Mouse (Mus musculus): ENCODE measurements around the gene Dbp. TPM values are rescaled to one million over a fixed set of nuclear protein-coding genes. Genes with fewer than 3 reads are reported as not detected.

Gene Dbp
- polyA plus RNA-seq (2012; rRNA removed) = 0.67 TPM in 2 replicates

GRCm38 (mm10) chr7:45704730-45705442 lies at the start of gene Dbp:
Gene Dbp (plus strand): TSS chr7:45705088.

DNA sequence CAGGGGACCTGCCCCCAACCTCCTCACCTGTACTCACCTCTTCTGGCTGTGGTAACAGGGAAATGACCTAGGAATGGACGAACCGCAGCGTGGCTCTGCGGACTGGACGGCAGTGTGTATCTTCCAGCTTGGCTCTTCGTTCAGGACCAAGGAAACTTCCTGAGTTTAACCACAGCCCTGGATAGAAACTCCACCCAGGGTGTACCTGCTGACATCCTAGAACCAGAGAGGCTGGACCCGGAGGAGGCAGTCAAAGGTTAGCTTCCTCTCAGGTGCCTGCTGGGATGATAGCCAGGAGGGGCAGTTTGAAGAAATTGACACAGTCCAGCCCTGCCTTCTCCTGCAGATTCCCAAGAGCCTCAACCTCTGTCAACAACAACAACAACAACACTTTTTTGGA lies 38.7 kb upstream of the Dbp start, which contains the start of gene Fut2:
TSS of gene Fut2 (minus strand) at position 234 of the 400 bp plus-strand sequence.

GRCm38 (mm10) chr7:45683396-45684050 lies 21.4 kb upstream of the Dbp start, which contains the start of gene Ntn5:
Gene Ntn5 (plus strand): TSS chr7:45684022.

GRCm38 (mm10) chr7:45693921-45694591 lies 10.8 kb upstream of the Dbp start, which contains the start of gene Sec1:
Gene Sec1 (minus strand): TSS chr7:45694402.

GRCm38 (mm10) chr7:45699523-45700141 lies 5.3 kb upstream of the Dbp start, which contains the start of gene Car11:
Gene Car11 (plus strand): TSS chr7:45699843.

DNA sequence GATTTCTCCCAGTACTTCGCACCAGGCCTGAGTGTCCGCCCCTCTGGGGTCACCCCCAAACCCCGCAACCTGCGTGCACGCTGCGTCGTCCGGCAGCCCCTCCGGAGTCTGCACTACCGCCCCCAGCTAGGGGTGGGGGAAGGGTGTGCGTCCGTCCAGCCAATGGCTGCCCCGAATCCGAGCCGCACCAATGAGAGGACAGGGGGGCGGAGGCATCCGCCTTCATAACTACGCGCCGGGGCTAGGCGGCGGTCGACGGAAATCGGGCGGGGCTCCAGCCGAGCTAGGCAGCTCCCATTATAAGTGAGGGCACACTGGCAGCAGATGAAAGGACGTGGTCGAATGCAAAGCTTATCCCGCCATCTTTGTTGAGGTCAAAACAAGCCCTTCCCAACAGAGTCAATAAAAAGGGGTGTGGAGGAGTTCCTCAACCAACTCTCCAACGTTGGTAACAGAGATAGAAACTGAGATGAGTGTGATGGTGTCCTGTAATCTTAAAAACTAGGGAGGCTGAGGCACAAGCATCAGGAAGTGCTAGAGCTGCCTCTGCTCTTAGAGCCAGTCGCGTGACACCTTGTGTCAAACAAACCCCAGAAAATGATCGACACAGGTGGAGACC lies 10.3 kb downstream of the Dbp start, which contains the start of gene Rpl18:
TSS of gene Rpl18 (plus strand) at position 368 of the 619 bp plus-strand sequence.

GRCm38 (mm10) chr7:45717918-45718297 lies 13.0 kb downstream of the Dbp start, which contains the start of gene Sphk2:
Gene Sphk2 (minus strand): TSS chr7:45718002.

DNA sequence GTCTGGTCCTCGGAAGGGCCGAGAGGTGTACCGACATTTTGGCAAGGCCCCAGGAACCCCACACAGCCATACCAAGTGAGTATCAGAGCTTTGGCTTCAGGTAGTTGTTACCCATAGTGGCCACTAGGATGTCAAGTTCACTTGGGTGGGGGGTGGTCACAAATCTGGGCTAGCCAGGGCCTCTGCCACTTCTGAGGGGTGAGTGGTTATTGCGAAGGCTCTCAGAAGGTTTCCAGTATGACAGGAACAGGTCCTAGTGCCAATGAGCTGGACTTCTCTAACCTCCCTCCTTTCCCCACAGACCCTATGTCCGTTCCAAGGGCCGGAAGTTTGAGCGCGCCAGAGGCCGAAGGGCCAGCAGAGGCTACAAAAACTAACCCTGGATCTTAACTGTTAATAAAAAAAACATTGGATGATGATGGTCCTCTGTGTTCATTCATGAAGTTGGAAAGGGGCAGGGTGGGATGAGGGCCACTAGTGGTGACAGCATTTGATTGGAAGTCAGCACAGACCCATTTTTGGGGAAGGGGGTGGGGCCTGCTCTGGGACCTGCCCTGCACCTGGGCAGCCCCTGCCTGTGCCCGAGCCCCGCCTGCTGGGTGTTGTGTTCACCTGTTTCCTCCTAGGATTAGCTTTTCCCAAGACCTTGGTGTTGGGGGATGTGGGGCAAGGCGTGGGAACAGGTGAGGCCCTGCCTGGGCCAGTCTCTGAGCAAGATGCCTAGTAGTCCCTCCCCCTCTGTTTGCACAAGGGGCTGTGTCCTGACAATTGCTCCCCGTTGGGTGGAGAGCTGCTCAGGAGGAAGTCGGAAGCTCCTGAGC lies 15.7 kb downstream of the Dbp start, which contains the start of gene Fam83e:
TSS of gene Fam83e (plus strand) at position 800 of the 821 bp plus-strand sequence.

GRCm38 (mm10) chr7:45725713-45726112 lies 20.8 kb downstream of the Dbp start, which contains the start of gene Spaca4:
Gene Spaca4 (minus strand): TSS chr7:45725813.

Other genes starting within 250 kb of the Dbp start
- gene Ftl1, start 245.2 kb upstream of the Dbp start, polyA plus RNA-seq (2012; rRNA removed) = 1,332 and 1,795 TPM in 2 replicates
- gene Bax, start 238.2 kb upstream of the Dbp start, polyA plus RNA-seq (2012; rRNA removed) = 52.2 and 58.7 TPM in 2 replicates
- 0.18 and 0.29 TPM in 2 replicates for gene Tulp2, start 223.2 kb upstream of the Dbp start, polyA plus RNA-seq (2012; rRNA removed)
- 0.06 TPM in 1 of 2 replicates, not detected in the other for gene Gm45808, start 218.3 kb upstream of the Dbp start, polyA plus RNA-seq (2012; rRNA removed)
- 2.0 and 2.2 TPM in 2 replicates for gene Dhdh, start 216.3 kb upstream of the Dbp start, polyA plus RNA-seq (2012; rRNA removed)
- 55.1 and 58.3 TPM in 2 replicates for gene Nucb1, start 194.7 kb upstream of the Dbp start, polyA plus RNA-seq (2012; rRNA removed)
- 112 and 129 TPM in 2 replicates for gene Ppp1r15a, start 178.8 kb upstream of the Dbp start, polyA plus RNA-seq (2012; rRNA removed)
- 0.75 and 0.86 TPM in 2 replicates for gene Plekha4, start 178.8 kb upstream of the Dbp start, polyA plus RNA-seq (2012; rRNA removed)
- 1.1 and 1.7 TPM in 2 replicates for gene Hsd17b14, start 150.2 kb upstream of the Dbp start, polyA plus RNA-seq (2012; rRNA removed)
- gene Bcat2, start 134.9 kb upstream of the Dbp start, polyA plus RNA-seq (2012; rRNA removed) = 35.6 and 40.6 TPM in 2 replicates
- gene Fgf21, start 89.6 kb upstream of the Dbp start, polyA plus RNA-seq (2012; rRNA removed) = not detected in 2 replicates
- 0.01 TPM in 1 of 2 replicates, not detected in the other for gene Fut1, start 87.8 kb upstream of the Dbp start, polyA plus RNA-seq (2012; rRNA removed)
- 0.09 and 0.10 TPM in 2 replicates for gene Izumo1, start 83.3 kb upstream of the Dbp start, polyA plus RNA-seq (2012; rRNA removed)
- 2.0 and 2.2 TPM in 2 replicates for gene Rasip1, start 77.6 kb upstream of the Dbp start, polyA plus RNA-seq (2012; rRNA removed)
- gene Mamstr, start 65.1 kb upstream of the Dbp start, polyA plus RNA-seq (2012; rRNA removed) = 0.37 and 0.43 TPM in 2 replicates
- gene Fut2, start 38.7 kb upstream of the Dbp start, polyA plus RNA-seq (2012; rRNA removed) = not detected in 2 replicates
- gene Ntn5, start 21.1 kb upstream of the Dbp start, polyA plus RNA-seq (2012; rRNA removed) = not detected in 2 replicates
- gene Sec1, start 10.7 kb upstream of the Dbp start, polyA plus RNA-seq (2012; rRNA removed) = 0.02 TPM in 1 of 2 replicates, not detected in the other
- gene Car11, start 5.2 kb upstream of the Dbp start, polyA plus RNA-seq (2012; rRNA removed) = 0.14 and 0.37 TPM in 2 replicates
- gene Rpl18, start 10.4 kb downstream of the Dbp start, polyA plus RNA-seq (2012; rRNA removed) = 524 and 540 TPM in 2 replicates
- gene Sphk2, start 12.9 kb downstream of the Dbp start, polyA plus RNA-seq (2012; rRNA removed) = 6.3 and 7.1 TPM in 2 replicates
- gene Fam83e, start 16.1 kb downstream of the Dbp start, polyA plus RNA-seq (2012; rRNA removed) = 0.21 and 0.32 TPM in 2 replicates
- not detected in 2 replicates for gene Spaca4, start 20.7 kb downstream of the Dbp start, polyA plus RNA-seq (2012; rRNA removed)
- 0.13 and 0.24 TPM in 2 replicates for gene Lmtk3, start 78.7 kb downstream of the Dbp start, polyA plus RNA-seq (2012; rRNA removed)
- gene Sult2b1, start 79.6 kb downstream of the Dbp start, polyA plus RNA-seq (2012; rRNA removed) = 0.22 and 0.28 TPM in 2 replicates
- 19.2 and 19.7 TPM in 2 replicates for gene Cyth2, start 109.5 kb downstream of the Dbp start, polyA plus RNA-seq (2012; rRNA removed)
- gene Kcnj14, start 119.7 kb downstream of the Dbp start, polyA plus RNA-seq (2012; rRNA removed) = 0.08 TPM in 2 replicates
- 11.5 and 14.3 TPM in 2 replicates for gene Grwd1, start 125.9 kb downstream of the Dbp start, polyA plus RNA-seq (2012; rRNA removed)
- gene Kdelr1, start 167.7 kb downstream of the Dbp start, polyA plus RNA-seq (2012; rRNA removed) = 52.6 and 59.3 TPM in 2 replicates
- 0.09 TPM in 2 replicates for gene Grin2d, start 173.3 kb downstream of the Dbp start, polyA plus RNA-seq (2012; rRNA removed)
- gene Syngr4, start 191.6 kb downstream of the Dbp start, polyA plus RNA-seq (2012; rRNA removed) = 0.64 and 0.83 TPM in 2 replicates
- gene Tmem143, start 191.9 kb downstream of the Dbp start, polyA plus RNA-seq (2012; rRNA removed) = 7.8 and 8.8 TPM in 2 replicates
- gene Emp3, start 216.3 kb downstream of the Dbp start, polyA plus RNA-seq (2012; rRNA removed) = 22.4 and 25.3 TPM in 2 replicates
- 1.0 and 1.1 TPM in 2 replicates for gene Ccdc114, start 219.0 kb downstream of the Dbp start, polyA plus RNA-seq (2012; rRNA removed)